Mouse (Mus musculus) midbrain, embryonic 13.5 days (tissue): ENCODE results near the gene Rccd1. TPM values are rescaled to one million over a fixed set of nuclear protein-coding genes. Genes with fewer than 3 reads are reported as not detected.

Experiments used
- ATAC-seq: fragments of 200-750 bp; cut with Nextera tagmentation; 2 replicates; pipeline ENCODE4 v1.8.0; 2017; ENCODE audit warnings: mild to moderate bottlenecking, moderate TSS enrichment, moderate library complexity
- H3K27ac ChIP-seq: fragments of 300-500 bp; sonication (generic); 2 replicates; pipeline ENCODE4 v1.5.1; 2015; ENCODE audit warnings: inconsistent platforms, mild to moderate bottlenecking, moderate library complexity
- H3K27me3 ChIP-seq: fragments of 300-500 bp; sonication (generic); 2 replicates; pipeline ENCODE4 v1.6.1; 2015; ENCODE audit warnings: mild to moderate bottlenecking, inconsistent platforms
- H3K36me3 ChIP-seq: fragments of 300-500 bp; sonication (generic); 2 replicates; pipeline ENCODE4 v1.6.1; 2015; ENCODE audit warnings: mild to moderate bottlenecking, inconsistent platforms
- H3K4me1 ChIP-seq: fragments of 300-500 bp; sonication (generic); replicated peaks from 2 replicates; pipeline ENCODE4 v1.6.1; 2015; ENCODE audit warnings: inconsistent platforms
- H3K4me2 ChIP-seq: fragments of 300-500 bp; sonication (generic); replicated peaks from 2 replicates; pipeline ENCODE4 v1.6.1; 2015; ENCODE audit warnings: moderate library complexity, mild to moderate bottlenecking, inconsistent platforms
- H3K4me3 ChIP-seq: fragments of 300-500 bp; sonication (generic); replicated peaks from 2 replicates; pipeline ENCODE4 v1.5.1; 2015; ENCODE audit warnings: mild to moderate bottlenecking, inconsistent platforms
- H3K9ac ChIP-seq: fragments of 300-500 bp; sonication (generic); replicated peaks from 2 replicates; pipeline ENCODE4 v1.6.1; 2015; ENCODE audit warnings: mild to moderate bottlenecking, inconsistent platforms
- H3K9me3 ChIP-seq: fragments of 300-500 bp; sonication (generic); 2 replicates; pipeline ENCODE4 v1.6.1; 2016; ENCODE audit warnings: mild to moderate bottlenecking, inconsistent platforms
- WGBS: fragments of 180-500 bp; shearing (Covaris S2); methylation state at CpG from one replicate; pipeline ENCODE4 v1.1.7; 2015; 5-methylcytosine and 5-hydroxymethylcytosine counted together
- polyA plus RNA-seq: library from polyadenylated mRNA; unstranded; fragments of >200 nt; fragmentation: Nextera tagmentation; extraction: Ambion mirVana; gene quantifications from 2 replicates; pipeline ENCODE4 v1.2.1, GENCODE M21; 2015

Gene Rccd1
- polyA plus RNA-seq, 1 experiment from 2014 or later = 13.6 TPM

DNA sequence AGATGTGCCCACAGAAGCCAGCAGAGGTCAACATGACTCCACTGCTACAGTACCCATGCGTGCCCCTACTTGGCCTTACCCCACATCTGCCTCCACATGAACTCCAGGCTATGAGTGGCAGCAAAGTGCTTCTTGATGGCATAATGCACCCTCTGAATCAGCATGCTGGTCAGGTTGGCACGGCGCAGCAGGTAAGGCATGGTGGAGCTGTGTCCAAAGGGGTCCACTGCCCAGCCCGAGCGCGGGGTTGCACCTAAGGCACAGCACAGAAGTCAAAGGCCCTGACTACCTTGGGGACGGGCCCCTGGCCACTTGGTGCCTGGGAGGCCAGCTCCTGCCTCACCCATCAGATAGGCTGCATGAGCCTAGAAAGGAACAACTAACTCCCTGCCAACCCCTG lies 43.0 kb upstream of the Rccd1 start:
- 97% methylated on average over 7 of the region's 7 CpGs for WGBS

DNA sequence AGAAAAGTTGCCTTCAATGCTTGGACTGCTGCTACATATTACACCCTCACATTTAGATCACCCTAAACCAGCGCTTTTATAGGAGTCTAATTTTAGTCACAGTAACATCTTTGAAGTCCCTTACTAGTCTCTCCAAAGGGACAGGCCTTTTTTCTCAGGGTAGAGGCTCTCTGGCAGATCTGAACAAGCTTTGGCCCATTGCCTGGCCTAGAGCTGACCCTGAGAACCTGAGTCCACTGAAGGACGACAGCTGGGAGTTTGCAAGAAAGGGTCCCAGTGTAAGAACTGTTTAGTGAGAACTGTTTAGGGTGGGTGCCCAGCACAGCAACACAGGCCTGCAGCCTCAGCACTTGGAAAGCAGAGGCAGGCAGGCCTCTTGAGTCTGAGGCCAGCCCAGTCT lies 41.5 kb upstream of the Rccd1 start:
- no peak for ATAC-seq
- H3K9me3 ChIP-seq = no peaks in the 10 kb centered on the region
- H3K36me3 ChIP-seq = peaks cover 75% of the 10 kb centered on the region
- no peak overlapping the region for H3K9ac ChIP-seq
- no peaks in the 10 kb centered on the region for H3K27me3 ChIP-seq
- H3K4me1 ChIP-seq = peaks cover 16% of the 10 kb centered on the region
- no peak overlapping the region for H3K4me3 ChIP-seq
- H3K27ac ChIP-seq = no peak overlapping the region
- WGBS = 93% methylated on average over 2 of the region's 2 CpGs
- H3K4me2 ChIP-seq = no peak overlapping the region

More for the DNA sequence above, 43.0 kb upstream of the Rccd1 start:
- Histone ChIP-seq H3K36me3 (peaks cover 61% of the 10 kb centered on the region), H3K9ac (no peak overlapping the region), H3K9me3 (no peaks in the 10 kb centered on the region), H3K27ac (no peak overlapping the region), H3K27me3 (no peaks in the 10 kb centered on the region), H3K4me2 (no peak overlapping the region), H3K4me1 (peaks cover 16% of the 10 kb centered on the region), H3K4me3 (no peak overlapping the region)
- ATAC-seq = no peak

DNA sequence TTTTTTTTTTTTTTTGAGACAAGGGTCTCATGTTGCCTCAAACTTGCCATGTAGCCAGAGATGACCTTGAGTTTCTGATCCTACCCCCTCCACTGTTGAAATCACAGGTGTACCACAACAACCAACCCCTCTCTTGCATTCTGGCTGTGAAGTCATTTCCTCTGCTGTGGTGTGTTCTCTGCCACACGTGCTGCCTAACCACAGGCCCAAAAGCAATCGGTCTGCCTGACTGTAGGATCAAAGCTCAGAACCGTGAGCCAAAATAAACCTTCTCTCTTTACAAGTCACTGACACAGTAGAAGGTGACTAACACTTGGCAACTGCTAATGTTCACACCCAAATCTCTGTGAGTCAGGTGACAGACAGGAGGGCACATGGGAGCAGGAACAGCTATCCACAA lies 36.2 kb upstream of the Rccd1 start:
- no peak overlapping the region for H3K9ac ChIP-seq
- peaks cover 97% of the 10 kb centered on the region for H3K36me3 ChIP-seq
- 84% methylated on average over 3 of the region's 3 CpGs for WGBS
- H3K4me1 ChIP-seq = peaks cover 11% of the 10 kb centered on the region
- H3K27me3 ChIP-seq = no peaks in the 10 kb centered on the region
- ATAC-seq = no peak
- no peaks in the 10 kb centered on the region for H3K9me3 ChIP-seq
- H3K4me2 ChIP-seq = no peak overlapping the region
- H3K4me3 ChIP-seq = no peak overlapping the region
- H3K27ac ChIP-seq = no peak overlapping the region

DNA sequence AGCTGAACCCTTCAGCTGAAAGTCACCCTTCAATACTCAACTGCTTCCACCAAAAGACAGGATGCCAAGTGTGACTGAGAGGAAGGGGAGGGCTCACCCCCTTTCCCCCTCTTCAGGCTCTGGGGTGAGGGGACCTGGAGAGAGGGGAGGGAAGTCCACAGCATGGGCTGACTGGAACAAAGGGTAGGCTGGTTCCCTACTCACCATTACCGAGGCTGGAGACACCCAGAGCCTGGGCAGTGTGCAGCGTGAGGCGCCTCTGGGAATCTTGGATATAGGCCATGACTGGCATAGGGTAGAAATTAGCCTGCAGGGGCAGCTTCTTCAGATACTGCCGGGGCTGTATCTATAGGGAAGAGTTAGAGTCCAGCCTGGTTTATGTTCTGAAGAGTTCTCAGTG lies 33.8 kb upstream of the Rccd1 start:
- peaks cover 91% of the 10 kb centered on the region for H3K36me3 ChIP-seq
- H3K27ac ChIP-seq = peak overlapping the region; percentile 11; the same call in 1 of the 2 replicates
- WGBS = 65% methylated on average over 4 of the region's 4 CpGs
- no peak for ATAC-seq
- no peak overlapping the region for H3K4me2 ChIP-seq
- no peak overlapping the region for H3K9ac ChIP-seq
- H3K27me3 ChIP-seq = no peaks in the 10 kb centered on the region
- H3K4me3 ChIP-seq = no peak overlapping the region
- no peaks in the 10 kb centered on the region for H3K9me3 ChIP-seq
- peaks cover 11% of the 10 kb centered on the region for H3K4me1 ChIP-seq

DNA sequence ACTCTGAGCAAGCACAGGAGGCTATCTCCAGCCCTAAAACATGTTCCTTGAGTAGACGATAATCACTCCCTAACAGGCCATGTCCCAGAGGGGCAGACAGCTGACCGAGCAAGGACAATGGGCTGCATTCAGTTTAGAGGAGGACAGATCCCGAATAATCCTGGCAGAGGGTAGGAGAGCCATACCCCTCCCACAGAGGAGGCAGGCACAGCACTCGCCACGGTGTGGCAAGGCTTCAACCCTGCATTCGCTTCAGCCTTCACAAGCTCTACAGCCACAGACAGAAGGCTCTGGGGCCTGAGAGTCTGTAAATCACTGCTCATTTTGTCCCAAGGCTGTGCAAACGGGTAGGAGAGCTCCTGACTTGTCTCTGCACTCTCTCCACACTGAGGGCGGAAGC lies 32.9 kb upstream of the Rccd1 start:
- Histone ChIP-seq H3K9ac (0 out of 2 replicates have a peak overlapping the region, but pooled peaks have one; percentile 12), H3K9me3 (no peaks in the 10 kb centered on the region), H3K4me1 (peaks cover 11% of the 10 kb centered on the region), H3K4me2 (no peak overlapping the region), H3K36me3 (peaks cover 91% of the 10 kb centered on the region), H3K27me3 (no peaks in the 10 kb centered on the region), H3K4me3 (no peak overlapping the region), H3K27ac (0 out of 2 replicates have a peak overlapping the region, but pooled peaks have one; percentile 10)
- 18% methylated on average over 8 of the region's 8 CpGs for WGBS
- ATAC-seq = peak; percentile 54; the same call in 1 of the 2 replicates

DNA sequence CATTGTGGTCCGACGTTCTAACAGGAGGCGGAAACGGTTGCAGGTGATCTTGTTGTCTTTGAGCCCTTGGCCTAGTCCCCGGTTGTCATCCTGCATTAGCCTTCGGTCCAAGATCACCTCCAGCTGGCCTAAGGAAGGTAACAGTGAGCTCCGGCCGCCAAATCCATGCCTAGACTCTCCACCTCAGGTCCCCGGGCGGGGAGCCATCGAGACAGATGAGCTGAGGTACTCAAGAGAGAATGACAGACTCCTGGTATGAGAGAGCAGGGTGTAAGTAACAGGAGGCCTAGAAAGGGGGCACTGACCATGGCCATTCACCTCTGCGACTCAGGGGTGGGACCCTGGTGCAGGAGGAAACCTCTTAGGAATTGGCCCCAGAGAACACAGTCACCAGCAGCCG lies 32.1 kb upstream of the Rccd1 start:
- Histone ChIP-seq H3K36me3 (peaks cover 90% of the 10 kb centered on the region), H3K4me3 (no peak overlapping the region), H3K27ac (0 out of 2 replicates have a peak overlapping the region, but pooled peaks have one; percentile 10), H3K4me2 (no peak overlapping the region), H3K9ac (no peak overlapping the region), H3K27me3 (no peaks in the 10 kb centered on the region), H3K9me3 (no peaks in the 10 kb centered on the region), H3K4me1 (peaks cover 11% of the 10 kb centered on the region)
- no peak for ATAC-seq
- WGBS = 88% methylated on average over 13 of the region's 13 CpGs

DNA sequence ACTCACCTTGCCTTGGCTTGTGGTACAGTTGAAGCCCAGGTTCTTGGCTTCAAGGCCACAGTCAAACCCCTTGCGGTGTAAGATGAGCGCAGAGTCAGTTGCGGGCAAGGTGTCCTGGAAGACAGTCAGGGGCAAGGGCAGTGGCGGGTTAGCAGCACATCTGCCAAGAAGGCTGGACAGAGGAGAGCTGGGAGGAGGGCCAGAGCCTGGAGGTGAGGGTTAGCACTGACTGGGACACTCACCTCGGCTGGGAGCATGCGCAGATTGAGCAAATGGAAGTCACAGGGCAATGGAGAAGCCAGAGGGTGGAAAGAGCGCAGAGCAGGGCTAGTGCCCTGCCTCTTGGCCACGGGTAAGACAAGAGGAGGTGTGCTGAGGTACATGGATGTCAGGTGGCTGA lies 28.7 kb upstream of the Rccd1 start:
- ATAC-seq = no peak
- H3K27me3 ChIP-seq = no peaks in the 10 kb centered on the region
- H3K4me1 ChIP-seq = peaks cover 11% of the 10 kb centered on the region
- no peak overlapping the region for H3K27ac ChIP-seq
- 91% methylated on average over 8 of the region's 8 CpGs for WGBS
- no peaks in the 10 kb centered on the region for H3K9me3 ChIP-seq
- H3K9ac ChIP-seq = no peak overlapping the region
- no peak overlapping the region for H3K4me2 ChIP-seq
- no peak overlapping the region for H3K4me3 ChIP-seq
- peaks cover 71% of the 10 kb centered on the region for H3K36me3 ChIP-seq

DNA sequence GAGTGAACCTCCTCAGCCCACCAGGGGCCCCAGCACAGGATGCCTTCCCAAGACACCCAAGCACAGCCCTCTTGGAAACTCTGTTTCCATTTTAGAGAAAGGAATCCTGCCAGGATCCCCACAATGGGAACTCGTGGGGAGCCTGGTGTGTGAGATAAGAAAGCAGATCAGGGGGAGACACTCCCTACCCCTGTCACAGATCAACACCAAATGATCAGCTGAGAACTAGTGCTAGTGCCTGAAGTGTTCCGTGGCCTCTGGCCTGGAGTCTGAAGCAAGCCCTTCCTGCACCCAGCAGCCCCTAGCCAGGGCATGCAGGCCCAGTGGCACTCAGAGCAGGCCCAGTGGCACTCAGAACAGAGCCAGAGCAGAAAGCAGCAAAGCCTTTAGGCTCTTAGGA lies 26.6 kb upstream of the Rccd1 start:
- Histone ChIP-seq H3K4me3 (no peak overlapping the region), H3K27me3 (no peaks in the 10 kb centered on the region), H3K4me1 (no peaks in the 10 kb centered on the region), H3K27ac (no peak overlapping the region), H3K9ac (no peak overlapping the region), H3K9me3 (no peaks in the 10 kb centered on the region), H3K4me2 (no peak overlapping the region), H3K36me3 (peaks cover 55% of the 10 kb centered on the region)
- ATAC-seq = no peak
- 78% methylated on average over 2 of the region's 2 CpGs for WGBS

DNA sequence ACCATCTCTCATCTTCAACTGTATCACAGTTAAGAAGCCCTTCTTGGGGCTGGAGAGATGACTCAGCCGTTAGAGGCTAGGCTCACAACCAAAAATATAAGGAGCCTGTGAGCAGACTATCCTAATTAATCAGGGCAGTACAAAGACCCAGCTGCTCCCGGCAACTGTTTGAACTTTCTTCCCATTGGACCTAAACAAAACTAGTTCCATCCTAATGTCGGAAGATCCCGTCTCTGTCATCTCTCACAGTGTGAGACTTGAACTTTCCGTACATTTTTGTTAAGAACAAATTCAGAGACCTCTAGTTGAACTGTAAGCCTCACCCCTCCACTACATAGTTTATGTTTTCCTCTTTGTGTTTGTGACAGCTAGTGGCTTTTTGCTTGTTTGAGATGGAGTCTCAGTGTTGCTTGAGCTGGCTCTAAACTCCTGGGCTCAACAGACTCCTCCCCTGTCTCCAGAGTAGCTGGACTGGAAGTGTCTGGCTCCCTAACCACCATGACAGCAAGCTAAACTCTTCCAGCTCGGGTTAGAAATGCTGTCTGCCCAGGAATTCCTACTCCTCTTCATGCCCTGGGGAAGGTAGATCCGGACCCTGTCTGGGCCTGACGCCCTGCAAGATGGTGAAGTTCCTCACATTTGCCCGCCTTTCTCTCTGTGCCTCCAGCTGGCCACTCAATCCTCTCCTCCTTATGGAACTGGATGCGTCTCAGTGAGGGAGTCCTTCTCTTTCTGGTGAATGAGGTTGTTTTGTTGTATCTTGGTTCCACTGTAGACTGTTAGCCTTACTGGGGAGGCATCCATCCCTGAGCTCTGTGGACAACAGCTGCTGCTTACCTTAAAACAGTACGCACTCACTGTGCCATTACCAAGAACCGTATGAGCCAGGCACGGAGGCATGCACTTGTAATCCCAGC lies 23.7 kb upstream of the Rccd1 start:
- Histone ChIP-seq H3K36me3 (peaks cover 39% of the 10 kb centered on the region), H3K9me3 (no peaks in the 10 kb centered on the region), H3K9ac (no peak overlapping the region), H3K27ac (no peak overlapping the region), H3K4me2 (no peak overlapping the region), H3K27me3 (no peaks in the 10 kb centered on the region), H3K4me3 (no peak overlapping the region), H3K4me1 (peaks cover 6% of the 10 kb centered on the region)
- ATAC-seq = no peak
- WGBS = 73% methylated on average over 13 of the region's 13 CpGs

DNA sequence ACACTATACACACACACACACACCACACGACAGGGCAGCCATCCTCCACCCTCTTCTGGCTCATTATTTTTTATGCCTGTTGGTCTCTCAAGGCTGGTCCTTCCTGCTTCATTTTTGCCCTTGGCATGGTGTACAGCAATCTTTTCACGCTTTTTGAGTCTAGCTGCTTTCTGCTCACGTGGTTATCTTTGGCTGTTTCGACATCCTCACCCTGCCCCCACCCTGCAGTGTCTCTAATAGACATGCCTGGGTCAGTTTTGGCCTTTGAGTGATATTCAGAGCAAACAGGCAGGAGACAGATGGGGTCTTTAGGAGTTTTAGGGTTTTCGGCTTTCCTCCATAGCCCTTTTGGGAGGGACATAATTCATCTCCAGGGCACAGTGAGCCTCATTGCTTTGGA lies 22.6 kb upstream of the Rccd1 start:
- H3K9ac ChIP-seq = no peak overlapping the region
- no peak overlapping the region for H3K27ac ChIP-seq
- H3K27me3 ChIP-seq = no peaks in the 10 kb centered on the region
- no peaks in the 10 kb centered on the region for H3K9me3 ChIP-seq
- 94% methylated on average over 5 of the region's 5 CpGs for WGBS
- H3K4me3 ChIP-seq = no peak overlapping the region
- H3K4me1 ChIP-seq = peaks cover 17% of the 10 kb centered on the region
- ATAC-seq = no peak
- no peak overlapping the region for H3K4me2 ChIP-seq
- peaks cover 29% of the 10 kb centered on the region for H3K36me3 ChIP-seq

DNA sequence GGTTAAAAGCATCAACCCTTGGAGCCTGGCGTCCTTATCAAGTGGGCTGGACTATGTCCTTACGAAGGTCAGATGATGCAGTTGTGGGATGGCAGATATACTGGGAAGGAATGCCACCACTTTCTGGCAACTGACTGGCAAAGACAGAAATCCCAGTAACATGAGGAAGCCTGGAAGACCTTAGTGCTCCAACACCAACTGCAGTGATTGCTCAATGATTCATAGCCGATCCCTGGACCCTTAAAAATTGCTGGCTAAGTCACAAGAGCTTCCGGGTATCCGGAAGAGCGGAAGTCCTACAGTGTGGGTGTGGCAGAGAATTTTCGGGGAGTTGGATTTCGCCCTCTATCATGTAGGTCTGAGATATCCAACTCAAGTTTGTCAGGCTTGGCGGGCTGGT lies 21.9 kb upstream of the Rccd1 start:
- Histone ChIP-seq H3K4me1 (peaks cover 23% of the 10 kb centered on the region), H3K9ac (no peak overlapping the region), H3K36me3 (peaks cover 23% of the 10 kb centered on the region), H3K4me3 (no peak overlapping the region), H3K27me3 (no peaks in the 10 kb centered on the region), H3K4me2 (no peak overlapping the region), H3K27ac (no peak overlapping the region), H3K9me3 (no peaks in the 10 kb centered on the region)
- WGBS = 95% methylated on average over 9 of the region's 9 CpGs
- ATAC-seq = no peak

DNA sequence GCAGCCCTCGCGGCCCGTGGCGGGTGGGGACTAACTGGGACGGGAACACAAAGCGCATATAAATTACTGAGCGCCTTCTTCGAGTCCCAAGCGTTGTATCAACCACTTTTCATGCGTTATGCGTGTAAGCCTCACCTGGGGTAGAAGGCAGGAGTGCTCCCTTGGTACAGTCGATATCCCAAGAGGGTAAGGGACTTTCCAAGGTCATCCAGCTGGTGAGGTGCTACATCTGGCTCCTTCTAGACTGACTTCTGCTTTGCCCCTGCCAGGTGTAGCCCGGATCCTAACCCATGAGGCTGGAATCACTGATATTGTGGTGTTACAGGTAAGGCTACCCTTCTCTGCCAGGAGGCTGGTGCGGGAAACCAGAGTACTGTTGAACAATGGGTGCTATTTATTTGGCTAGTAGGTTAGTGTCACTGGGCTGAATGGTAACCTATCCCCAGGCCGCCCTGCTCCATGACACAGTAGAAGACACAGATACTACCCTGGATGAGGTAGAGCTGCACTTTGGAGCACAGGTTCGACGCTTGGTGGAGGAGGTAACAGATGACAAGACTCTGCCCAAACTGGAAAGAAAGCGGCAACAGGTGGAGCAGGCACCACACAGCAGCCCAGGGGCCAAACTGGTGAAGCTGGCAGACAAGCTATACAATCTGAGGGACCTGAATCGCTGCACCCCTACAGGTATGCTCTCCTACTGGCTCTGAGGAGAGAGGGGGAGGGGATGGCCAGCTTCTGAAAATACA lies 19.2 kb upstream of the Rccd1 start:
- no peaks in the 10 kb centered on the region for H3K9me3 ChIP-seq
- 27% methylated on average over 19 of the region's 19 CpGs for WGBS
- H3K27me3 ChIP-seq = no peaks in the 10 kb centered on the region
- peak overlapping the region; percentile 83 for H3K27ac ChIP-seq
- H3K4me3 ChIP-seq = peak overlapping the region; percentile 52
- peaks cover 10% of the 10 kb centered on the region for H3K36me3 ChIP-seq
- H3K4me1 ChIP-seq = peaks cover 41% of the 10 kb centered on the region
- peak overlapping the region; percentile 81 for H3K4me2 ChIP-seq
- ATAC-seq = peak; percentile 6; the same call in 1 of the 2 replicates
- peak overlapping the region; percentile 73 for H3K9ac ChIP-seq
